Mouse (Mus musculus): Measurements from ENCODE around the gene Phf19. TPM values are rescaled to one million over a fixed set of nuclear protein-coding genes. Genes with fewer than 3 reads are reported as not detected.

Phf19 gene
- polyA plus RNA-seq, 1 experiment: 7.6 TPM

GRCm38 (mm10) chr2:34895503-34896113 lies 18.2 kb downstream of the Phf19 start:
- H3K79me2 ChIP-seq (ENCODE audit: control insufficient read depth, insufficient read depth): no peaks in the 10 kb centered on the region
- H3K36me3 ChIP-seq (ENCODE audit: control insufficient read depth, insufficient read depth): peaks cover 23% of the 10 kb centered on the region
- no peak overlapping the region for H3ac ChIP-seq (ENCODE audit: control insufficient read depth, insufficient read length, low read depth)
- no peak overlapping the region for H3K4me3 ChIP-seq (ENCODE audit: insufficient read depth, poor library complexity, severe bottlenecking)
- no peaks in the 10 kb centered on the region for H3K79me3 ChIP-seq (ENCODE audit: low read depth)
- no peak for TF ChIP-seq USF1 (IDR thresholded peaks at IDR 0.05; ENCODE audit: low read depth)
- H3K27me3 ChIP-seq (ENCODE audit: control insufficient read depth, insufficient read depth, insufficient read length): no peaks in the 10 kb centered on the region

GRCm38 (mm10) chr2:34893950-34894349 lies 19.9 kb downstream of the Phf19 start:
- TF ChIP-seq CEBPB (IDR thresholded peaks at IDR 0.05; ENCODE audit: low read depth) (no peak), CTCF (IDR thresholded peaks at IDR 0.05; ENCODE audit: control insufficient read depth, insufficient read depth, insufficient read length) (no peak), MAX (IDR thresholded peaks at IDR 0.05) (no peak), MYOG (IDR thresholded peaks at IDR 0.05; ENCODE audit: control insufficient read depth, extremely low read depth, insufficient read length) (no peak), FOSL1 (IDR thresholded peaks at IDR 0.05; ENCODE audit: insufficient read depth, low read length, poor library complexity, severe bottlenecking) (no peak), USF1 (IDR thresholded peaks at IDR 0.05; ENCODE audit: low read depth) (no peak), MYOD1 (IDR thresholded peaks at IDR 0.05; ENCODE audit: control insufficient read depth, insufficient read length, low read depth) (no peak)
- H3K27me3 ChIP-seq (ENCODE audit: control insufficient read depth, insufficient read depth, insufficient read length): peaks cover 2% of the 10 kb centered on the region

GRCm38 (mm10) chr2:34884186-34884585 lies 29.6 kb downstream of the Phf19 start:
- Histone ChIP-seq H3ac (ENCODE audit: control insufficient read depth, insufficient read length, low read depth) (no peak overlapping the region), H3K79me2 (ENCODE audit: control insufficient read depth, insufficient read depth) (no peaks in the 10 kb centered on the region), H3K27me3 (ENCODE audit: control insufficient read depth, insufficient read depth, insufficient read length) (peaks cover 61% of the 10 kb centered on the region), H3K4me3 (ENCODE audit: insufficient read depth, poor library complexity, severe bottlenecking) (no peak overlapping the region), H3K79me3 (ENCODE audit: low read depth) (no peaks in the 10 kb centered on the region), H3K36me3 (ENCODE audit: control insufficient read depth, insufficient read depth) (no peaks in the 10 kb centered on the region)
- TF ChIP-seq CEBPB (IDR thresholded peaks at IDR 0.05; ENCODE audit: low read depth): no peak
- TF ChIP-seq MYOD1 (IDR thresholded peaks at IDR 0.05; ENCODE audit: control insufficient read depth, insufficient read length, low read depth): no peak
- TF ChIP-seq MYOG (IDR thresholded peaks at IDR 0.05; ENCODE audit: control insufficient read depth, extremely low read depth, insufficient read length): no peak
- TF ChIP-seq FOSL1 (IDR thresholded peaks at IDR 0.05; ENCODE audit: insufficient read depth, low read length, poor library complexity, severe bottlenecking): no peak
- TF ChIP-seq MAX (IDR thresholded peaks at IDR 0.05): no peak
- no peak for TF ChIP-seq USF1 (IDR thresholded peaks at IDR 0.05; ENCODE audit: low read depth)
- TF ChIP-seq CTCF (IDR thresholded peaks at IDR 0.05; ENCODE audit: control insufficient read depth, insufficient read depth, insufficient read length): no peak

More at GRCm38 (mm10) chr2:34893950-34894349, 19.9 kb downstream of the Phf19 start:
- Histone ChIP-seq H3K79me2 (ENCODE audit: control insufficient read depth, insufficient read depth) (no peaks in the 10 kb centered on the region), H3K4me3 (ENCODE audit: insufficient read depth, poor library complexity, severe bottlenecking) (no peak overlapping the region), H3K36me3 (ENCODE audit: control insufficient read depth, insufficient read depth) (peaks cover 10% of the 10 kb centered on the region), H3ac (ENCODE audit: control insufficient read depth, insufficient read length, low read depth) (no peak overlapping the region), H3K79me3 (ENCODE audit: low read depth) (no peaks in the 10 kb centered on the region)

GRCm38 (mm10) chr2:34883190-34883589 lies 30.6 kb downstream of the Phf19 start:
- H3K79me2 ChIP-seq (ENCODE audit: control insufficient read depth, insufficient read depth): no peaks in the 10 kb centered on the region
- H3K4me3 ChIP-seq (ENCODE audit: insufficient read depth, poor library complexity, severe bottlenecking): no peak overlapping the region
- no peaks in the 10 kb centered on the region for H3K36me3 ChIP-seq (ENCODE audit: control insufficient read depth, insufficient read depth)
- H3K79me3 ChIP-seq (ENCODE audit: low read depth): no peaks in the 10 kb centered on the region
- peaks cover 64% of the 10 kb centered on the region for H3K27me3 ChIP-seq (ENCODE audit: control insufficient read depth, insufficient read depth, insufficient read length)
- H3ac ChIP-seq (ENCODE audit: control insufficient read depth, insufficient read length, low read depth): no peak overlapping the region
- TF ChIP-seq MYOG (IDR thresholded peaks at IDR 0.05; ENCODE audit: control insufficient read depth, extremely low read depth, insufficient read length) (no peak), CEBPB (IDR thresholded peaks at IDR 0.05; ENCODE audit: low read depth) (no peak), CTCF (IDR thresholded peaks at IDR 0.05; ENCODE audit: control insufficient read depth, insufficient read depth, insufficient read length) (no peak), FOSL1 (IDR thresholded peaks at IDR 0.05; ENCODE audit: insufficient read depth, low read length, poor library complexity, severe bottlenecking) (no peak), MAX (IDR thresholded peaks at IDR 0.05) (no peak), USF1 (IDR thresholded peaks at IDR 0.05; ENCODE audit: low read depth) (no peak), MYOD1 (IDR thresholded peaks at IDR 0.05; ENCODE audit: control insufficient read depth, insufficient read length, low read depth) (no peak)

GRCm38 (mm10) chr2:34882757-34883156 lies 31.1 kb downstream of the Phf19 start:
- Histone ChIP-seq H3K27me3 (ENCODE audit: control insufficient read depth, insufficient read depth, insufficient read length) (peaks cover 66% of the 10 kb centered on the region), H3K79me3 (ENCODE audit: low read depth) (no peaks in the 10 kb centered on the region), H3ac (ENCODE audit: control insufficient read depth, insufficient read length, low read depth) (no peak overlapping the region), H3K79me2 (ENCODE audit: control insufficient read depth, insufficient read depth) (no peaks in the 10 kb centered on the region), H3K36me3 (ENCODE audit: control insufficient read depth, insufficient read depth) (no peaks in the 10 kb centered on the region), H3K4me3 (ENCODE audit: insufficient read depth, poor library complexity, severe bottlenecking) (no peak overlapping the region)
- TF ChIP-seq CTCF (IDR thresholded peaks at IDR 0.05; ENCODE audit: control insufficient read depth, insufficient read depth, insufficient read length): no peak
- TF ChIP-seq USF1 (IDR thresholded peaks at IDR 0.05; ENCODE audit: low read depth): no peak
- TF ChIP-seq CEBPB (IDR thresholded peaks at IDR 0.05; ENCODE audit: low read depth): no peak
- no peak for TF ChIP-seq FOSL1 (IDR thresholded peaks at IDR 0.05; ENCODE audit: insufficient read depth, low read length, poor library complexity, severe bottlenecking)
- no peak for TF ChIP-seq MYOD1 (IDR thresholded peaks at IDR 0.05; ENCODE audit: control insufficient read depth, insufficient read length, low read depth)
- no peak for TF ChIP-seq MAX (IDR thresholded peaks at IDR 0.05)
- TF ChIP-seq MYOG (IDR thresholded peaks at IDR 0.05; ENCODE audit: control insufficient read depth, extremely low read depth, insufficient read length): no peak

GRCm38 (mm10) chr2:34880054-34880453 lies 33.8 kb downstream of the Phf19 start:
- no peaks in the 10 kb centered on the region for H3K36me3 ChIP-seq (ENCODE audit: control insufficient read depth, insufficient read depth)
- H3ac ChIP-seq (ENCODE audit: control insufficient read depth, insufficient read length, low read depth): no peak overlapping the region
- peaks cover 67% of the 10 kb centered on the region for H3K27me3 ChIP-seq (ENCODE audit: control insufficient read depth, insufficient read depth, insufficient read length)
- H3K79me3 ChIP-seq (ENCODE audit: low read depth): no peaks in the 10 kb centered on the region
- peak; percentile 29 for TF ChIP-seq USF1 (IDR thresholded peaks at IDR 0.05; ENCODE audit: low read depth)
- no peak for TF ChIP-seq CTCF (IDR thresholded peaks at IDR 0.05; ENCODE audit: control insufficient read depth, insufficient read depth, insufficient read length)
- TF ChIP-seq MAX (IDR thresholded peaks at IDR 0.05): no peak
- H3K4me3 ChIP-seq (ENCODE audit: insufficient read depth, poor library complexity, severe bottlenecking): no peak overlapping the region
- no peaks in the 10 kb centered on the region for H3K79me2 ChIP-seq (ENCODE audit: control insufficient read depth, insufficient read depth)

All from C2C12 (cell line).